Mouse (Mus musculus): ENCODE results near the gene Erich4.

Gene Erich4

DNA sequence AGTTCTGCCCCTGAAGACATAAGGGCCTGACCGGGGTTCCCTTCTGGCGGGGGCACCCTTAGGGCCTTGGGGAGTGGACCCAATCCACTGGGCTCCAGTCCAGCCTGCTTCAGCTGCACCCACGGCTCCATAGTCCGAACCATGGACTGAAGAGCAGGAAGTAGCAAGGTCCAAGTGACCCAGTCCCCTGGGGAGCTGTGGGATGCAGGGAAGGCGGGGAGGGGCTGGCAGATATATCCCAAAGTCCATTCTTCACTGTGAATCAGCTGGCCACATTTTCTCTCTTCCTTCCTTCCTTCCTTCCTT, at the start of gene Erich4:
Gene Erich4, minus strand, starts transcription at position 187 of the 306 bp plus-strand sequence.
- DNase-seq (ENCODE audit: low read depth, low spot score), result no peak

DNA sequence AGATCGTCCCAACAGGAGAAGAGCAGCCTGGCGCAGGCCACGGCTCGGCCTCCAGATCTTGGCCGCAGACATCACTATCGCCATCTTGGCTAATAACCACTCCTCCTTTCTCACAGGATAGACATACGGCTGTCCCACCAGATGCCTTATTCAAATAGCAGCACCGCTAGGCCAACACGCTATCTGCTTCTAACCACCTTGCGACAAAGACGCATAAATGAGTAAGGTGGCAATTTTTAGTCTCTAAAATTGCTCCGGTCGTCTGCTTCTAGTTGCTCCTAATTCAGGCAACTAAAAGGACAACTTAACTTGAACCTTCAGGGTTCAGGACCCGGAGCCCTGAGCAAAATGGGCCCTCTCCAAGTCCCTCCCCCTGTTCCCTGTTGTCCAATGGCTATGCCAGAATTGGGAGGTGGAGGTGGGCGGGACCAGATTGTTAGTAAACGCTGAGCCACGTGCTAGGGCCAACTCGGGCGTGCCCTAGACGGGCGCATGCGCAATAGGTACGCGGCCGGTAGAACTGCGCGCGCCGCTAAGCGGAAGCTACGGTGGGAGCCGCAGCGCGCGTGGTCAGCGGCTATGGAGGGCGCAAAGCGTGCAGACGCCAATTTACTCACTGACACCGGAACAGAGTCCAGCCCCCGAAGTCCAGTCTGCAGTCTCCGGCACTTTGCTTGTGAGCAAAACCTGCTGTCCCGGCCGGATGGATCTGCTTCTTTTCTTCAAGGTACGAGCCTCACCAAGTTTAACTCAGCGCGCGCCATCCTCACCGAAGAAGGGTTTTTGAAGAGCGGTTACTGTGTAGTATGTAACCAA, 43.2 kb upstream of the Erich4 start, which contains the start of the genes Bckdha and Exosc5:
Gene Bckdha, minus strand, starts transcription at position 325 of the 816 bp plus-strand sequence.
Gene Exosc5, plus strand, starts transcription at position 508 of the 816 bp plus-strand sequence.
- peak; percentile 100 for DNase-seq (ENCODE audit: low read depth, low spot score)

DNA sequence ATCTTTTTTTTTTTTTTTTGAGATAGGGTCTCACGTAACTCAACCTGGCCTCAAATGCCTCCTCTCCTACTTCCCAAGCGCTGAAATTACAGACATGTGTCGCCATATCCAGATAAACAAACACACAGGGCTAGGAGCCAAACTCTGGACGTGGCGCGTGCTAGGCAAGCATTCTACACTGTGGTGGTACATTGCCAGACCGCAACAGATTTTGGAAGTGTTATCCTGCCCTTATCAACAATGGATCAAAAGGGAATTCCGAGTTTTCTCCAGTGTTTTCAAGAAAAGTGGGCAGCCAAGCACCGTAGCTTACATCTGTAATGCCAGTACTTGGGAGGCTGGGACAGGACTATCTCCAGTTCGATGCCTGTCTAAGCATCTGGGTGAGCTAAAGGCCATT, 42.1 kb upstream of the Erich4 start:
- no peak for DNase-seq (ENCODE audit: low read depth, low spot score)

DNA sequence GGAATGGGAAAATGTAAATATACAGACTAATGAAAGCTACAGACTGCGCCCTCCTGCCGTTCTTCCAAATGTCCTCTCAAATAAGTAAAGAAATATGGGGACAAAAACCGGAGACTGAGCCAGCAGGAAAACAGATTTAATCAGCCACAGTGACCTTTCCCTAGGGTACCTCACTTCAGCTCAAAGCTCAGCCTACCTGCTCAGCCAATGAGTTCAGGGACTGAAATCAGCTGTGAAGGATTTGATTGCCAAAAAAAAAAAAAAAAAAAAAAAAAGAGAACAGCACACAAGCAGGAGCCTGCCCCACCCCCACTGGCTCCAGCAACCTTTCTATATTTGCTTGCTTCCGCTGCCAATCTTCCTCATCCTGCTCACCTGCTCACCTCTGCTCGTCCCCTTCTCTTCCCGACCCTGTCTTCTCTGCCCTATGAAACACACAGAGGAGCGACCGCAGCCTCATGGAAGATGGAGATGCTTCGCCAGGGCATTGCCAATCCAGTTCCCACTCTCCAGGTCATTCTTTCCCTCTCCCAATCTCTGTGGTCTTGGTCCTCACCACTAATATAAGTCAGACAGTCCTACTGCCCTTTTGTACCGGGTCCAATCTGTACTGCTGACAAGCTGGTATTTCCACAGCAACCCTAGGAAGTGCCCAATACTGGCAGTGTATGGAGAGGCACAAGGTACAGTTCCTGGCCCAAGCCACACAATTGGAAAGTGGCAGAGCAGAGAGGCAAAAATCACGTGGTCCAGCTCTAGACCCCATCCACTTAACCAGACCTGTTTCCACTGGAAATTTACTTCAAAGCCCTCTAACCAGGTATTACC, 40.1 kb upstream of the Erich4 start:
- no peak for DNase-seq (ENCODE audit: low read depth, low spot score)

DNA sequence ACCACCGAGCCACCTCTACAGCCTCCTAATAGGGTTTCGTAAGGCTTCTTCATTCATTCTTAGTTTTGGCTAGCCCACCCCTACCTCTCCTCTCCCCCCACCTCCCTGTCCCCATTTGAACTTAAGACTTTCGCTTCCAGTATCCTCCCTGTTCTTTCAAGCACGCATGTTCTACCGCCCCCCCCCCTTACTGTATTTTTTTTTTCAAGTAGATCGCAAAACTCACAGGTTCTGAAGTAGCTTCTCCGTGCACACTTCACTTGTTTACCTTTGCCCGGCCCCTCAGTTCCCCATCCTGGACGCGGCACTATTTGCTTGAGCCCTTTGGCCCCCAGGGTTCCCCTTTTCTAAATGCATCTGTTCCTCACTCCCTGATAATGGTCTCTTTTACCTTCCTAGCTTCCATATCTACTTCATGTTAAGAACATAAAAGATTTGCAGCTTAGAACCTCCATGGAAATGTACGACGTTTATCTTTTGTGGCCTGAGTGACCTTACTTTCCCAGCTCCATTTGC, 36.6 kb upstream of the Erich4 start:
- no peak for DNase-seq (ENCODE audit: low read depth, low spot score)

DNA sequence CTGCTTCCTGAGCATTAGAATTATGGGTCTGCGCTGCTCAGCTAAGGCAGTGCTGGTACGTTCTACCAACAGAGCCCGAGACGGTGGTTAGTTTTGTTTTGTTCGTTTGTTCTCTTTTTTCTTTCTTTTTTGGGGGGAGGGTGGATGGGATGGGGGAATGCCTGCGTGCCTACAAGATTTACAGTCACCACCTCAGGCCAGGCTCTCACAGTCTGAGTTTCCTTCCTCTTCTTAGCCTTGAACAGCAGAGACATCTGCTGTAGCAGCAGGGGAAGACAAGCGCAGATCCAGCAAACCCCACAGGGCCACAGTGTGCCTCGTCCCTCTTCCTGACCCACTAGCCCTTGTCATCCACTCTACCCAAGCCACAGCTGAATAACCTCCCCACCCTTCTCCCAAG, 35.6 kb upstream of the Erich4 start:
- no peak for DNase-seq (ENCODE audit: low read depth, low spot score)

DNA sequence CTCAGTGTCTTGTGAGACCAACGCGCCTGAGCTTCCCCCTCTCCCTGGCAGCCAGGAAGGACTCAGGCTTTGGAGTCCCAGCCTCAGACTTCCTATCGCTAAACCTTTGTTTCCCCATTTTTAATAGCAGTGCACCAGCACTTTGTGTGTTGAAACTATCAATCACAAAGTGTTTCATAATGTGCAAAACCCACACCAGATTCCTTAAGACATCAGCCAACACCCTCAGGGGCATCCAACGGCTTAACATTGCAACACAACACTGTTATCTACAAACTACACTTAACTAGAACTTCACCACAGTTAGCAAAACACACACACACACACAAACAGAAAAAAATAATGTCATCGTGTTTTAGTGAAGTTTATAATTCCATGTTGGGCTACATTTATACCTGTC, 34.1 kb upstream of the Erich4 start:
- no peak for DNase-seq (ENCODE audit: low read depth, low spot score)

DNA sequence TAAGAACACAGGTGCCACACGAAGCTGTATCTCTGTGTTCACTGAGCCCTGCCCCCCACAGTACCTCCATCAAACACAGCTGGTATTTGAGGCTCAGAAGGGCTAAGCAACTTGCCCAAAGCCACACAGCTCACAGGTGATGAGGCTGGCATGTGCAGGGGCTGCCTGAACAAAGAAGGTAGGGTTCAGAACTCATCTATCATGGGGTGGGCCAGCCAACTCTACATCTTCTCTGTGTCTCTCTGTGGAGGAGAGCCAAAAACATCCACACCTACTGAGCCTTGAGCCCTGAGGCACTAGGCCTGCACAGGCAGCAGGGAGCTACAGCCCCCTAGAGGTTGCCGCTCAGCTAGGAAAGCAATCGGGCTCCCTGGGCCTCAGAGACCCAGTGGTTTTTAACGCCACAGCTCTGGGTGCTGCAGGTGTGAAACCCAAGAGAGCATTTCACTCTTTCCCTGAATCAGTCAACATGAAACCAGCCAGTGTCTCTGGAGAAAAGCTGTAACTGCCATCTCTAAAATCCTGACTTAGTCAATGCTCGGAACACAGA, 32.0 kb upstream of the Erich4 start:
- DNase-seq (ENCODE audit: low read depth, low spot score), result no peak

DNA sequence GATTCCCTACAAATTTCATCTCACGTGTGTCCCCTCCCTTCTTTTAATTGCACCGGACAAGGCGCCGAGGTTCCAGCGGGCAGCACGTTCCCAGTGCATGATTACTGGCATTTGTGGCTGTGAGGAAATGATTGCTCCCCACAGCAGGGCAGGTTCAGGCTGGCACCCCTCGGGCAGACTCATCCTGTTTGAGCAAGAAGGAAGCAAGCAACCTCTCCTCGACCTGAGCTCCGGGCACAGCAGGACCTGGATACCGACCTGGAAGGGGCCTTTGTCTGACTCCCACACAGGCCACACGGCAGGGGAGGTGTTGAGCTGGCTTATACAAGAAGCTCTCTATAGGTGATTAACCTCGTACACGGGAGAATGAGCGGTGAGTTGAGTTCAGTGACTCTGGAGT, 29.4 kb upstream of the Erich4 start:
- peak; percentile 41 for DNase-seq (ENCODE audit: low read depth, low spot score)

DNA sequence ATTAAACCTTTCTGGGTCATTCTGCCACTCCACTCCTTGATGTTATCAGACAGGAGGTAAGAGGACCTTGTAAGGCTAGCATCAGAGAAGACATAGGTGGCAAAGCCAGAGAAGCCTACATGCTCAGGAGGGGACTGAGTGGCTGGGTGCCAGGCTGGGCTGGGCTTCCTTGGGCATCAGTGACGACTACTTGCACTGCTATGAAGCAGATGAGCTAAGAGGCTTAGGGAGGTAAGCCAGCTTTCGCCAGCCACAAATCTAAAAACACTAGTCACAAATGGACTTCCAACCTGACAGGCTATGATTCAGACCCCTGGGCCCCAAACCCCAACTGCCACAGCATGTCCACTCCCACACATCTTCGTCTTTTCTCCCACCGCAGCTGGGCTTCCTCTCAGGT, 28.9 kb upstream of the Erich4 start:
- DNase-seq (ENCODE audit: low read depth, low spot score), result peak; percentile 72

DNA sequence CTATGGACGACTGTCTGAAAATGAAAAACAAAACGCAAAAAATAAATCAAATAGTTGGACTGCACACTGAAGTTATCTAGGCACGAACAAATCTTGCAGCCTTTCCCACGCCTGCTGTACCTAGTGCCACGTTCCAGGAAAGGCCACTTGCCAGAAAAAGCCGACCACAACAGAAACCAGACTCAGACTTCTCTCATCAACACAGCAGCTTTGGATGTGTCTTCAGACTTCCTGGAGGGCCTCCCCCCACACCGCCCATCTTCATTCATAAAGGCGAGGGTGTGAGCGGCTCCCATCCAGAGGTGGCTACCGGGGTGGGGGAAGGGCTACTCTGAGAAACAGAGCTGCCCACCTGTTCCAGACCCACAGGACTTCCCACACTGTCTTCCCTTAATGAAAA, 28.4 kb upstream of the Erich4 start:
- DNase-seq (ENCODE audit: low read depth, low spot score), result no peak

DNA sequence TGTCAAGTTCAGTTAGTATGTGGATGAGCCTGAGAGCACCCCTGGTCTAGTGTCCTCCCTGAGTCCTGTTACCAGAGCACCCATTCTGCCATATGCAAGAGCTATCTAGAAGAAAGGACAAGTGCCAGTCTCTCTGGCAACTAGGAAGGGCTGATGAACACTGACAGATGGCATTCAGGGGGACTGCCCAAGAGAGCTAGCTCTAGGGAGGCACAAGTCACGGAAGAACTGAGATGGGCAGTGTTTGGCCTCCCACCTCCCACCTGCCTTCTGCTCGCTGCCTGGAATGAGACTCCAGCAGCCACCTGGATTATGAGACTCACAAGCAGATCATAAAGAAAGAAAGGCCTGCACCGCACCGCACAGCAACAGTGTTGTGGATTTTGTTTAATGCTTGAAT, 24.1 kb upstream of the Erich4 start:
- DNase-seq (ENCODE audit: low read depth, low spot score), result no peak

DNA sequence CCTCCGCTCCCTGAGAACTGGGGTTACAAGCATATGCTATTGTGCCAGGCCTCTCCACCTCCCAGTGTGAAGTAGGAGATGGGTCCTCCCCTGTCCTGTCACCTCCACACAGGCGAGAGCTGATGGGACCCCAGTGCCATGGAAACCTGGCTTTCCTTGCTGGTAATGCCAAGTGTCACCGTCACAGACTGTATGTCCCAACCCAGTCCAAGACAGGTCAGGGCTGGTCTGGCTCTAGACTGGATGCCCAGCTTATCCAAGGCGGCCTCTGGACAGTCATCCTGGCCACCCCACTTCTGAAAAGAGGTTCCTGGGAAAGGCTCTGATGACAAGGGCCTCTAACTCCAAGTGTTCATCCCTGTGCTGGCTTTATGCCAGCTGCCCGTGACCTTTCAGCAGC, 21.4 kb upstream of the Erich4 start:
- DNase-seq (ENCODE audit: low read depth, low spot score), result no peak

DNA sequence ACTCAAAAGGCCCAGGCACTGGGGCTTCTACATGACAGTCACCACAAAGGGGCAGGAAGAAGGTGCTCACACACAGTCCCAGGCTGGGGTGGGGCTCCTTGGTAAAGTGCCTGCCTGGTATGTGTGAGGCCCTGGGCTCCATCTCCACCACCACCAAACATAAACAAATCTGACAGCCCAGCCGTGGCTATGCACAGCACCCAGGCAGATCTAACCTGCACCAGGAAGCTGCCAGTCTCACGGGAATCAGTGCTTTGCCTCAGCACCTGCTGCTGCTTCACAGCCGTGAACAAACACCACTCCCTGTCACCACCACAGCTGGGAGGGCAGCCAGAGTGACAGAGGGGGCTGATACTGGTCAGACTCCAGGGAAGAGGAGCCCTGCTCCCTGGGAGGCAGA, 20.7 kb upstream of the Erich4 start:
- no peak for DNase-seq (ENCODE audit: low read depth, low spot score)

DNA sequence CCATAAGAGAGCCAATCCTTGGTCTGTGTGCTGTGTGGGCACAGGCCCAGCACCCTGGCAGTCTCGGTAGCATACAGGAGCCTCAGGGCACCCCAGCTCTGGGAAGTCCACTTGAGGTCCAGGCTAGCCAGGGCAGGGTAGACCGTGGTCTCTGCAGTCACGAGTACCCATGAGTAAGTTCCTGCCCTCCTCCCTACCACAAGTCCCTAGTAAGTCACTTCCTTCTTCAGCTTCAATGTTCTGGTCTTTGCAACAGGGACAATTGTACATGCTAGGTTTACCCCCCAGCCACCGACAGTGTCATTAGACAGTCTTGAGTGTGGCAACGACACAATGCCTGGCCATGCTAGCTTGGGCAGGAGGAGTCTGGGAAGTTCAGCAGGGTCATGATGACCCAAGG, 17.0 kb upstream of the Erich4 start:
- DNase-seq (ENCODE audit: low read depth, low spot score), result no peak

DNA sequence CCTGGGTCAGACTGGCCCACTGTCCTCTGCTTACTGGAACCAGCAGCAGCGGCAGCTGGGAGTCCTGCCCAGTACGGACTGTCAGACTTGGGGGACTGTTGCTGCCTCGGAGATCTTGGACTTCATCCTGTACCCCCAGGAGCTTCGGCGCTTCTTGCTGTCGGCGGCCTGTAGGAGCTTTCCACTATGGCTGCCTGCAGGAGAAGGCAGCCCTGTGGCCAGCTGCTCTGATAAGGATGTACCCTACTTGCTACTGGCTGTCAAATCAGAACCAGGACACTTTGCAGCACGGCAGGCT, 12.6 kb upstream of the Erich4 start:
- no peak for DNase-seq (ENCODE audit: low read depth, low spot score)

DNA sequence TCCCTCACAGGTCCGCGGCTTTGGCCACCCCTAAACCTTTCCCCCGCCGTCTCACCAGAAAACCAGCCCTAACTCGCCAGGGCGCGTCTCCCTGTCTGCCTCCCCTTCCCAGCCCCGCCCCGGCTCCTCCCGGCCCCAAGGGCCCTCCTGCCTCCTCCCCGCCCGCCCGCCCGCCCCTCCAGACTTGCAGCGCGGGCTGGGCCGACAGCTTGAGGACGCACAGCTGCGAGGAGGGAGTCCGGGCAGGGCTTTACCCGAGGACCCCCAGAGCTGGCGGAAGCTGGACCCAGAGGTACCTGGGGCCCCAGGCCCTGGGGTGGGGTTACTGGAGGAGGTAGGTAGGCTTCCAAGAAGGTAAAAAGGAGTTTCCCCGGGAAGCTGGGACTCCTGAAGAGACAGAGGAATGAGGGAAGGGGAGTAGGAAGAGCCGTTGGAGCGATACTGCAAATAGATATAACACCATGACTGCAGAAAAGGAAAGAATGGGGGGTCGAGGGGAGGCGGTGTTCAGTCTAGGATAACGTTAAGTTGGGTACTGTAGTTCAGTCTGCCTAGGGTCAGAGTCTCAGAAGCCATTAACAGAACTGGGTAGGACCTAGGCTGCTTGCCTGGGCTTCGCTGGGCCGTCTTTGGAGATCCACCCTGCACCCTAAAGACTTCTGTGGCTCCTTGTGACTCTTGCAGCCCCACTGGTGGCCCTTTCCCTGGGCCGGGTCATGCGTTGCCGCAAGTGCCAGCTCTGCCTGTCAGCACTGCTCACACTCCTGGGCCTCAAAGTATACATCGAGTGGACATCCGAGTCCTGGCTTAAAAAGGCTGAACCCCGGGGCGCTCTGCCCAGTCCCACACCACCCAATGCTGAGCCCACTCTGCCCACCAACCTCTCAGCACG, 12.0 kb upstream of the Erich4 start:
- DNase-seq (ENCODE audit: low read depth, low spot score), result no peak

DNA sequence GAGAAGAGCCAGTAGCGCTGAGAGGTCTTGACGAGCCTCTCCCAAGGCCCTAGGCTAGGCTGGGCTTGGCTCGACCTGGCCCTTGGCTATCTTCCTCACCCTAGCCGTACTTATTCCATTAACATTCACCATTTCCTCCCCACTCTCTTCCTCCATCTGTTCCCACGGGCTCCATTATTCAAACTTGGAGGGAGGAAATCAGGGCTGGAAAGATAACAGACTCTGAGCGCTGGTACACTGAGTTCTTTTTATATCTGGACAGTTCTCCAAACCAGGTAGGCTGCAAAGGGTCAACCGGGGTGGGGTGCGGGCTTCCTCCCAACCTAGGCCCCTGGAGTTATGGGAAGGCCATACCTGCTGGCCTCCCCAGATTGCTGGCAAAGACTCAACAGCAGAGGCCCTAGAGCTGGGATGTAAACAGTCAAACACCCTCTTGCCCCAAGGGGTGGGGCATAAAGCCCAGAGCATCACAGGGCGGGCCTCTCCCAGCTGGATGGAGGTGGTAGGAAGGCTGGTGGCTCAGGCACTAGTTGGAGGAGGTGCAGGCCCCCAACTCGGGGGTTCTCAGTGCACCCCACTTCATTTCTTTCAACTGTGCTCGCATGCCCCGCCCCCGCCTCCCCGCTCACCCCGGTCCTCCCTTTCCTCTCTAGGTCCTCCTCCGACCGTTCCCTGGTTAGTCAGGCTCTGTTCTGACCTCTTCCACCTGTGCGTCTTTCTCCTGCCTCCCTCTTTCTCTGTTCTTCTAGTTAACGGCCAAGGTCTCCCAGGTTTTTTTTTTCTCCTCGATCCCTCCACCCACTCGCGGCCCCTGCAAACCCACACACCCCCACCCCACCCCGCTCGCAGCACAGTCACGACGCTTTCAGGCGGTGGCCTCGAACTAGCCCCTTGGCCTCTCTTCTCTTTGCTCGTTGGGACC, 11.1 kb upstream of the Erich4 start, which contains the start of gene B3gnt8:
Gene B3gnt8, plus strand, starts transcription at position 146 of the 922 bp plus-strand sequence.
- DNase-seq (ENCODE audit: low read depth, low spot score), result no peak

DNA sequence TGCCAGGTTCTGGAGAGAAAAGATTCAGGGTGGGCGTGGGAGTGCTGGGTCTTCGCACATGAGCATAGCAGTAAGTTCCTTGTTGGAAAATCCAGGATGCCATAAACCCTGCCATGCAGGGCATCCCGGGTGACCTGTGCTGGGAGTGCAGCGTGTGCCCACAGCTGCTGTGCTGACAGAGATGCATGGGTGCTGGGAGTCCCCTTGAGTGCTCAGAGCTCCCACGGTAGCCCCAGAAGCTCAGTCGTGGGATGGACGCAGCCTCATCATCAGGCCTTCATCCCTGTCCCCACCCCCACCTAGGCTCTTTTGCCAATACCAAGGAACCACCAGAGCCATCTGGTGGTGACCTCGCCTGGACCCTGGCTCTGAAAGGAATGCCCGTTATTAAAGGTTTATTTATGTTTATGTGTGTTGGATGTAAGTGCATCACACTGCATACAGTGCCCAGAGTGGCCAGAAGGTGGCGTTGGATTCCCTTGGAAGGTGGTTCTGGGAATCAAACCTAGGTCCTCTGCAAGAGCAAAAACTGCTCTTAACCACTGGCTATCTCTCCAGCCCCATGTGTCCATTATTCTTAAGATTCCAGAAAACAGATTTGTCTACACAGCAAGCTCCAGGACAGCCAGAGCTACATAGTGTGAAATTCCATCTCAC, 10.0 kb upstream of the Erich4 start:
- DNase-seq (ENCODE audit: low read depth, low spot score), result no peak

DNA sequence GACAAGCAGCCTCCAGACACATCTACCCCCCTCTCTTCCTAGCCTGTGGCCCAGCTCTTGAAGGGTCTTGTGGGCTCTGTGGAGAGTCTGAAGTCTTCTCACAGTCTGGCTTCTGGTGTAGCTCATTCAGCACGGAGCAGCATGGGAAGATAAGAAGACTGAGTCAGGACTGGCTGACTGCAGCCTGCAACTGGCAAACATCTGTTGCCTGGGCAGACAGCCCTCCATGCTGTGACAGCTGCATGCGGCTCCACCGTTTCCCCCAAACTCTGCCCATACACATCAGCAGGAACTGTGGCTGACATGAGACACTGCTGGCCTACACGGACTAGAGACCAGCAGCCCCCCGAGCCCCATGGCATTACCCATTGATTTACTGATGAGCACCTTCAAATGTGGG, 9.2 kb upstream of the Erich4 start:
- DNase-seq (ENCODE audit: low read depth, low spot score), result no peak

Measured in retina, adult 2 months (tissue).